In the genomic region with DNA sequence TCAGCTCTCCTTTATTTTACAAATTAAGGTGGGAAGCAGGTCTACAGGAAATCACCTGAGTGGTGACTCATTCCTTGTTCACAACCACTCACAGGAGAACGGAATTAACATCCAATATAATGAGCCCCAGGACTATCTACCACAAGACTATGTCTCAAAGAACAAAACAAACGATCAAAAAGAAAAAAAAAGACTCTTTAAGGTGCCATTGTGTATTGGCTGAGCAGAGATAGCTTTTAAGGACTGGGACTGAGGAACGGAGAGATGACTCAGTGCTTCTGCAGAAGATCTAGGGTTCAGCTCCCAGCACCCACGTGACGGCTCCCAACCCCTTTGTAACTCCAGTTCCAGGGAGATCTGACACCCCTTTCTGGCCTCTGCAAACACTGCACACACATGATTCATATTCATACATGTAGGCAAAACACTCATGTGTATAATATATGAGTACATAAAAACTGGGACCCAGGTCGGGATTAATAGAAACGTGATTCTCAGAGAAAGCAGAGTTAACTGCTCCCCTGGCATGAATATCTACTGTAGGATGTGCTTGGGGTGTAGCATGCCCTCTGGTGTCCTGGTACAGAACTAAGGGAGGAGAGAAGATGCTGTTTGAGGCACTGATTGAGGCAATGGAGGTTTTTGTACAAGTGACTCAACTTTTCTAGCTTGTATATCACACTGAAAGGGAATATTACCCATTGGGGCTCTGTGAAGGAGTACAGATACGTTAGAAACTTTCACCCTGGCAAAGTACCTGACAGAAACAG, we compare ENCODE assay signal across 20 mouse cellular contexts. TPM values are rescaled to one million over a fixed set of nuclear protein-coding genes. Genes with fewer than 3 reads are reported as not detected.
A peak's percentile ranks its signal among the peaks of the same experiment; 100 is the strongest.
DNase-seq lines count a peak whose midpoint lies in the region; ATAC-seq and TF ChIP-seq lines count a peak whose summit lies in the region.
"Had no signal": no experiment of that assay in that cellular context is flagged by ENCODE, and none has a peak within 500 bp of the region (broad histone marks: within the 10 kb centered on the region; RNA-seq: fewer than 3 reads in every experiment).

No protein-coding gene starts in this region.

- H3K9me3 ChIP-seq in lung, embryonic 14.5 days (ENCODE audit: low read depth, low read length): no peaks in the 10 kb centered on the region
- H3K9me3 ChIP-seq in CH12.LX (replicated peaks; ENCODE audit: low read length): peaks cover 5% of the 10 kb centered on the region
- H3K9me3 ChIP-seq: G1E; heart, embryonic 15.5 days; limb, embryonic 10.5 days had no signal

- no peaks in the 10 kb centered on the region for H3K4me1 ChIP-seq in lung, embryonic 14.5 days (ENCODE audit: insufficient read depth)
- H3K4me1 ChIP-seq in CH12.LX (ENCODE audit: control insufficient read depth in 1 of 2, insufficient read depth in 2 of 2): peaks cover 3 to 19% of the 10 kb centered on the region in 2 experiments
- H3K4me1 ChIP-seq: heart, embryonic 15.5 days; limb, embryonic 10.5 days had no signal

- in situ Hi-C loops in CH12.LX (cut with MboI; ENCODE audit: low pct_ligation_motif_present, low pct_unique_long_range_greater_than_20kb, low sequenced_read_pairs): no loop called here

- no peak; the same call in 1 of the 2 replicates for TF ChIP-seq RAD21 in CH12.LX (IDR thresholded peaks at IDR 0.05; ENCODE audit: low read depth, low read length)

- H3K79me2 ChIP-seq in CH12.LX (replicated peaks; ENCODE audit: control insufficient read depth, extremely low read depth, insufficient read depth, poor library complexity, severe bottlenecking): no peaks in the 10 kb centered on the region

- intact Hi-C loops in gastrocnemius, adult 2 months (cut with DNase I): no loop called here

- TF ChIP-seq POLR2A in CH12.LX (IDR thresholded peaks at IDR 0.05; ENCODE audit: low read depth, low read length): no peak

- H3K4me3 ChIP-seq in gastrocnemius, adult 2 months: no peak overlapping the region
- no peak overlapping the region for H3K4me3 ChIP-seq in lung, embryonic 14.5 days (ENCODE audit: low read depth, low read length)
- H3K4me3 ChIP-seq in CH12.LX (replicated peaks in 1 of 3; ENCODE audit: low read depth in 2 of 3, low read length in 2 of 3, poor library complexity in 1 of 3): no peak overlapping the region
- H3K4me3 ChIP-seq: heart, embryonic 15.5 days; limb, embryonic 10.5 days; megakaryocyte, embryonic 14.5 days had no signal

- TF ChIP-seq CTCF in gastrocnemius, adult 2 months (IDR thresholded peaks at IDR 0.05): peak; percentile 29; the same call in 1 of the 2 replicates
- TF ChIP-seq CTCF in lung, embryonic 14.5 days (IDR thresholded peaks at IDR 0.05; ENCODE audit: low read depth): 0 out of 2 replicates have a peak, but pooled peaks have one; percentile 10
- peak in 1 of 2 experiments; percentile 34; a peak in 1 of 4 replicates for TF ChIP-seq CTCF in CH12.LX (conservative IDR thresholded peaks at IDR 0.05 in 1 of 2, IDR thresholded peaks at IDR 0.05 in 1 of 2; ENCODE audit: low read depth in 2 of 2, low read length in 2 of 2)

- H3K27ac ChIP-seq in gastrocnemius, adult 2 months: no peak overlapping the region
- H3K27ac ChIP-seq in lung, embryonic 14.5 days (ENCODE audit: low read depth): no peak overlapping the region
- no peak overlapping the region for H3K27ac ChIP-seq in CH12.LX (ENCODE audit: insufficient read depth, low read depth)
- H3K27ac ChIP-seq: heart, embryonic 15.5 days; limb, embryonic 10.5 days had no signal

- H3K4me2 ChIP-seq in lung, embryonic 14.5 days: no peak overlapping the region
- H3K4me2 ChIP-seq in CH12.LX (ENCODE audit: insufficient read depth, low read depth, poor library complexity, severe bottlenecking): no peak overlapping the region
- H3K4me2 ChIP-seq: heart, embryonic 15.5 days had no signal

- WGBS in lung, embryonic 14.5 days: 80% methylated on average over 8 of the region's 8 CpGs

- no peak for ATAC-seq in lung, embryonic 14.5 days (ENCODE audit: insufficient read depth)
- ATAC-seq: forebrain, embryonic 16.5 days; liver, postnatal 0 days; midbrain, embryonic 16.5 days had no signal

- DNase-seq in gastrocnemius, adult 2 months: no peak
- no peak for DNase-seq in gastrocnemius, postnatal 25 days
- no peak for DNase-seq in lung, embryonic 14.5 days
- no peak for DNase-seq in lung, postnatal 10 days
- DNase-seq in CH12.LX (ENCODE audit: extremely low read depth): no peak
- peak; percentile 89 for DNase-seq in R1 (ENCODE audit: low read depth, low spot score)
- DNase-seq in cerebellum, adult 11-12 months: no peak
- no peak for DNase-seq in embryo, embryonic 10 days (ENCODE audit: low spot score)
- DNase-seq: adrenal gland, adult 8-10 months; embryo, embryonic 11 days; kidney, adult 2 months; kidney, postnatal 14 days; liver, postnatal 0 days; right cerebral cortex, postnatal 4 days had no signal

- dilution Hi-C loops in CH12.LX (cut with MboI; ENCODE audit: extremely low pct_ligation_motif_present, extremely low pct_unique_long_range_greater_than_20kb, low sequenced_read_pairs): no loop called here

- H3K27me3 ChIP-seq in lung, embryonic 14.5 days (ENCODE audit: insufficient read depth, low read length): no peaks in the 10 kb centered on the region
- no peaks in the 10 kb centered on the region for H3K27me3 ChIP-seq in CH12.LX (replicated peaks)
- H3K27me3 ChIP-seq: heart, embryonic 15.5 days; megakaryocyte, embryonic 14.5 days had no signal

- no peak for TF ChIP-seq EP300 in CH12.LX (IDR thresholded peaks at IDR 0.05; ENCODE audit: low read length)

- no peaks in the 10 kb centered on the region for H3K36me3 ChIP-seq in lung, embryonic 14.5 days (ENCODE audit: insufficient read depth)
- H3K36me3 ChIP-seq in CH12.LX (replicated peaks in 1 of 2; ENCODE audit: control insufficient read depth in 1 of 2, insufficient read depth in 1 of 2, low read length in 1 of 2): no peaks in the 10 kb centered on the region
- H3K36me3 ChIP-seq: G1E; heart, embryonic 15.5 days; limb, embryonic 10.5 days had no signal

- no peak overlapping the region for H3K9ac ChIP-seq in lung, embryonic 14.5 days
- no peak overlapping the region for H3K9ac ChIP-seq in CH12.LX (ENCODE audit: insufficient read depth, low read depth)
- H3K9ac ChIP-seq: heart, embryonic 15.5 days; liver, postnatal 0 days had no signal

TF ChIP-seq in CH12.LX, 34 proteins besides CTCF, POLR2A, EP300 and RAD21:
- TF ChIP-seq SMC3 (IDR thresholded peaks at IDR 0.05; ENCODE audit: low read depth, low read length) (peak; percentile 27), ZKSCAN1 (IDR thresholded peaks at IDR 0.05; ENCODE audit: borderline replicate concordance, low read depth, low read length) (no peak)
TF ChIP-seq in CH12.LX: peak in this region for 1.

RNA-seq across cellular contexts. Expression of a gene that starts 37.9 kb away (rescaled TPM):
- total RNA-seq in gastrocnemius, adult 2 months (2021): 10 to 100 TPM; 84.9 to 85.6 TPM
- total RNA-seq in gastrocnemius, postnatal 25 days (2021): 10 to 100 TPM; 67.2 to 70.5 TPM
- polyA plus RNA-seq in lung, embryonic 14.5 days (2014; fragmentation: Nextera tagmentation; extraction: Ambion mirVana): 230 TPM in 2 replicates
- total RNA-seq in CH12.LX (2012; rRNA removed): 115 and 126 TPM in 2 replicates
- total RNA-seq in CH12.LX (2014; rRNA removed): 216 and 252 TPM in 2 replicates
- 160 and 163 TPM in 2 replicates for polyA plus RNA-seq in CH12.LX (2012; ENCODE audit: insufficient read length, low read depth)
